Mouse (Mus musculus): ENCODE data around the gene Lrat. TPM values are rescaled to one million over a fixed set of nuclear protein-coding genes. Genes with fewer than 3 reads are reported as not detected.

Lrat gene
- polyA plus RNA-seq, 1 experiment = 2.8 TPM

Other genes with a start within 250 kb of the Lrat start
- gene Rbm46, start 27.5 kb downstream of the Lrat start, polyA plus RNA-seq (2012; rRNA removed) = 0.07 and 0.15 TPM in 2 replicates
- not detected in 2 replicates for gene Fgg, start 103.8 kb upstream of the Lrat start, polyA plus RNA-seq (2012; rRNA removed)
- 0.02 and 0.04 TPM in 2 replicates for gene Fga, start 122.1 kb upstream of the Lrat start, polyA plus RNA-seq (2012; rRNA removed)
- 0.07 TPM in 1 of 2 replicates, not detected in the other for gene Fgb, start 145.9 kb upstream of the Lrat start, polyA plus RNA-seq (2012; rRNA removed)
- 33.4 and 34.6 TPM in 2 replicates for gene Plrg1, start 151.5 kb upstream of the Lrat start, polyA plus RNA-seq (2012; rRNA removed)
- 0.01 and 0.07 TPM in 2 replicates for gene Dchs2, start 224.0 kb upstream of the Lrat start, polyA plus RNA-seq (2012; rRNA removed)